Mouse (Mus musculus): Measurements from ENCODE around the gene Dhx15. TPM values are rescaled to one million over a fixed set of nuclear protein-coding genes. Genes with fewer than 3 reads are reported as not detected.

Dhx15 gene
- polyA plus RNA-seq, 1 experiment from 2014 or later: 58.3 TPM

GRCm38 (mm10) chr5:52132840-52133239, 57.5 kb downstream of the Dhx15 start:
- Histone ChIP-seq H3K4me1 (ENCODE audit: control insufficient read depth, low read depth, low read length) (no peaks in the 10 kb centered on the region), H3K36me3 (ENCODE audit: control insufficient read depth, insufficient read depth) (no peaks in the 10 kb centered on the region), H3K4me3 (ENCODE audit: low read depth, low read length) (no peak overlapping the region), H3K4me2 (ENCODE audit: low read depth, low read length) (no peak overlapping the region), H3K9me3 (replicated peaks; ENCODE audit: control insufficient read depth, low read length) (no peaks in the 10 kb centered on the region), H3K9ac (ENCODE audit: low read depth, low read length) (no peak overlapping the region), H3K27ac (ENCODE audit: low read length) (no peak overlapping the region), H3K27me3 (ENCODE audit: control insufficient read depth, insufficient read depth, low read depth, low read length) (no peaks in the 10 kb centered on the region)
- no peak for ATAC-seq (ENCODE audit: low read depth)
- 59% methylated on average over 7 of the region's 7 CpGs for WGBS (ENCODE audit: insufficient replicate concordance)

DNA sequence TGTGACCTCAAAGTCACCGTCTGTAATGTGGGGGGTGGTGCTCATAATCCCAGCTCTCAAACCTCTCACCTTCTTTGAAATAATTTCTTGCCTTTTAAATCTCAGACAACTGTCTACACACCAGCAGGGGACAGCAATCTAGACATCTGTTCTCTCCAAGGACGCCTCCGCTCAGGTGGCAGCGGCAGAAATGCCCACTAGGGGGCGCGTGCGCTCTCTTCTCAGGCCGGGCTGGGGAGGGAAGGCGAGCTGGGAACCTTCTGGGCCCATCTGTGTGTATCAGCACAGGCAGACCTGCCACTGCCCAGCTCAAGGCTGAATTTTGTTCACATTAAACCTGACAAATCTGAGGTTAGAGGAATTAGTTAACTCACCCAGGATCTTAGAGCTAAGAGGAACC, 58.2 kb downstream of the Dhx15 start:
- no peak overlapping the region for H3K27ac ChIP-seq (ENCODE audit: low read length)
- no peaks in the 10 kb centered on the region for H3K4me1 ChIP-seq (ENCODE audit: control insufficient read depth, low read depth, low read length)
- H3K9ac ChIP-seq (ENCODE audit: low read depth, low read length): no peak overlapping the region
- 15% methylated on average over 9 of the region's 9 CpGs for WGBS (ENCODE audit: insufficient replicate concordance)
- no peaks in the 10 kb centered on the region for H3K9me3 ChIP-seq (replicated peaks; ENCODE audit: control insufficient read depth, low read length)
- no peaks in the 10 kb centered on the region for H3K27me3 ChIP-seq (ENCODE audit: control insufficient read depth, insufficient read depth, low read depth, low read length)
- no peak overlapping the region for H3K4me2 ChIP-seq (ENCODE audit: low read depth, low read length)
- H3K36me3 ChIP-seq (ENCODE audit: control insufficient read depth, insufficient read depth): no peaks in the 10 kb centered on the region
- H3K4me3 ChIP-seq (ENCODE audit: low read depth, low read length): no peak overlapping the region
- no peak for ATAC-seq (ENCODE audit: low read depth)

DNA sequence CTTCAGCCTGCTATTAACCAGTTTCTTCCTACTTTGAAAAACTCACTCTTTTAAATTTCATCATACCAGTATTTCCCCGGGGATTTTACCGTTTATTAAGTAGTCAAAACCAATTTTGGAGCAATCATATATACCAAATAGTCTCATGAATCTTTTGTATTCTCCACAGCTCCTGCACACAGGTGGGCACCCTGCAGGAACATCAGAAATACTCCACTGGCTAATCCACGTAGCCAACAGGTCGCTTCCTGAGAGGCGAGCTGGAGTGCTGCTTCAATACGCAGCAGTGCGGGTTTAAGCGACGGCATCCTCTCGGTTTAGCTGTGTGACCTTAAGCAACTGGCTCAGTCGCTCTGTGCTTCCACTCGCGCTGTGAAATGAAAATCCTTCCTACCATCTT, 58.9 kb downstream of the Dhx15 start:
- Histone ChIP-seq H3K9me3 (replicated peaks; ENCODE audit: control insufficient read depth, low read length) (no peaks in the 10 kb centered on the region), H3K9ac (ENCODE audit: low read depth, low read length) (no peak overlapping the region), H3K4me2 (ENCODE audit: low read depth, low read length) (no peak overlapping the region), H3K36me3 (ENCODE audit: control insufficient read depth, insufficient read depth) (no peaks in the 10 kb centered on the region), H3K27me3 (ENCODE audit: control insufficient read depth, insufficient read depth, low read depth, low read length) (no peaks in the 10 kb centered on the region), H3K4me1 (ENCODE audit: control insufficient read depth, low read depth, low read length) (no peaks in the 10 kb centered on the region), H3K27ac (ENCODE audit: low read length) (no peak overlapping the region), H3K4me3 (ENCODE audit: low read depth, low read length) (no peak overlapping the region)
- ATAC-seq (ENCODE audit: low read depth): no peak
- 80% methylated on average over 13 of the region's 13 CpGs for WGBS (ENCODE audit: insufficient replicate concordance)

- 57% methylated on average over 1 of the region's 1 CpGs for WGBS (ENCODE audit: insufficient replicate concordance)
- Histone ChIP-seq H3K36me3 (ENCODE audit: control insufficient read depth, insufficient read depth) (no peaks in the 10 kb centered on the region), H3K4me1 (ENCODE audit: control insufficient read depth, low read depth, low read length) (no peaks in the 10 kb centered on the region), H3K9me3 (replicated peaks; ENCODE audit: control insufficient read depth, low read length) (no peaks in the 10 kb centered on the region), H3K9ac (ENCODE audit: low read depth, low read length) (no peak overlapping the region), H3K4me3 (ENCODE audit: low read depth, low read length) (no peak overlapping the region), H3K27ac (ENCODE audit: low read length) (no peak overlapping the region), H3K4me2 (ENCODE audit: low read depth, low read length) (no peak overlapping the region), H3K27me3 (ENCODE audit: control insufficient read depth, insufficient read depth, low read depth, low read length) (no peaks in the 10 kb centered on the region)
- no peak for ATAC-seq (ENCODE audit: low read depth)
Measured at GRCm38 (mm10) chr5:52130496-52130895, 59.8 kb downstream of the Dhx15 start.

DNA sequence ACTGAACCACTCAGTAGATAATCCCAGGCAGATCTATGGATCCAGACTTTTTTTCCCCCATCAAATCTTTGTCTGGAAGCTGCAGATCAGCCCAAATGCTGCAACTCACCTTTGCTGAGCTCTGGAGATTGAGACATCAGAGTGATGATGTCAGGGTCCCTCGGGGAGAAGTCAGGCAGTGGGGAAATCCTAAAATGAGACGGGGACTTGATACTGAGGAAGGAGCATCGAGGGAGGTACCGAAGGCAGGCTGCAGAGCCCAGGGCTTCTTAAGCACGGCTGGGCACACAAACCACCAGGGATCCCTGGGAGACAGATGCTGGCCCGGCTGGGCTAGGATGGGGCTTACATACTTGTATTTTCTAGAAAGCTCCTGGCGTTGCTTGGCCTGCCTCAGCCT, 64.1 kb downstream of the Dhx15 start:
- H3K27ac ChIP-seq (ENCODE audit: low read length): no peak overlapping the region
- ATAC-seq (ENCODE audit: low read depth): no peak

GRCm38 (mm10) chr5:52125854-52126253, 64.5 kb downstream of the Dhx15 start:
- no peak overlapping the region for H3K4me2 ChIP-seq (ENCODE audit: low read depth, low read length)
- no peak overlapping the region for H3K4me3 ChIP-seq (ENCODE audit: low read depth, low read length)
- H3K4me1 ChIP-seq (ENCODE audit: control insufficient read depth, low read depth, low read length): no peaks in the 10 kb centered on the region
- H3K36me3 ChIP-seq (ENCODE audit: control insufficient read depth, insufficient read depth): no peaks in the 10 kb centered on the region
- no peak overlapping the region for H3K9ac ChIP-seq (ENCODE audit: low read depth, low read length)
- no peaks in the 10 kb centered on the region for H3K27me3 ChIP-seq (ENCODE audit: control insufficient read depth, insufficient read depth, low read depth, low read length)
- WGBS (ENCODE audit: insufficient replicate concordance): 64% methylated on average over 8 of the region's 8 CpGs
- no peak overlapping the region for H3K27ac ChIP-seq (ENCODE audit: low read length)
- ATAC-seq (ENCODE audit: low read depth): no peak
- H3K9me3 ChIP-seq (replicated peaks; ENCODE audit: control insufficient read depth, low read length): no peaks in the 10 kb centered on the region

More for the DNA sequence above, 64.1 kb downstream of the Dhx15 start:
- Histone ChIP-seq H3K4me3 (ENCODE audit: low read depth, low read length) (no peak overlapping the region), H3K4me1 (ENCODE audit: control insufficient read depth, low read depth, low read length) (no peaks in the 10 kb centered on the region), H3K4me2 (ENCODE audit: low read depth, low read length) (no peak overlapping the region), H3K36me3 (ENCODE audit: control insufficient read depth, insufficient read depth) (no peaks in the 10 kb centered on the region), H3K9ac (ENCODE audit: low read depth, low read length) (no peak overlapping the region), H3K27me3 (ENCODE audit: control insufficient read depth, insufficient read depth, low read depth, low read length) (no peaks in the 10 kb centered on the region), H3K9me3 (replicated peaks; ENCODE audit: control insufficient read depth, low read length) (no peaks in the 10 kb centered on the region)
- 55% methylated on average over 7 of the region's 7 CpGs for WGBS (ENCODE audit: insufficient replicate concordance)

DNA sequence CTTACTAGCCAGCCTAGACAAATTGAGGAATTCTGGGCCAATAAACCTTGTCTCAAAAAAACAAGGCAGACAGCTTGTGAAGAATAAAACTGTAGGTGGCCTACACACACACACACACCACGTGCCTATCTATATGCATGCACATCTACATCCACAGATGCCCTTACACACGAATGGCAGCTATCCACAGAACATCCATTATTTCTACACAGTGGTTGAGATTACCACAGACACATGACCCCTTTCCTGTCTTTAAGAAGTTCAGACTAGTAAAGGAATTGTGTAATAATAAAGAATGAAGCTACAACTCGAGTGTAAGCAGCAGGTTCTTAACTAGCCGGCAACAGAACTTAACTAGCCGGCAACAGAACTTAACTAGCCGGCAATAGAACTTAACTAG, 68.2 kb downstream of the Dhx15 start:
- ATAC-seq (ENCODE audit: low read depth): no peak
- Histone ChIP-seq H3K9ac (ENCODE audit: low read depth, low read length) (no peak overlapping the region), H3K9me3 (replicated peaks; ENCODE audit: control insufficient read depth, low read length) (no peaks in the 10 kb centered on the region)

DNA sequence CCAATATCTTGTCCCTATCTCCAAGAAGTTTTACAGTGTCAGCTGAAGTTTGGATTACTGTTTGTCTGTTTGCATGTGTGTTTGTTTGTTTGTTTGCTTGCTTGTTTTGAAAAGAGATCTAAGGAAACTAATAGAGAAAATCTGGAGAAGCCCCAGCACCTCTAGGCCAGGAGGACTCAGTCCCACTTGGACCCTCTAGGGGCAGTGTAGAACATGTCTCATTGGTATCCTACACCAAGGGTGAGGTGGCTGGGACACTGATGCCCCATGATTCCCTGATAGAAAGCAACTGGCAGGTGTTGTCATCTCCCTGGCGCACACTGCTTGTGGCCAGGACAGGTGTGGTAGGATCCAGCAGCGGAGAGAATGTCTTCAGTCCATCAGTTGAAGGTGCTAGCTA, 70.5 kb downstream of the Dhx15 start:
- ATAC-seq (ENCODE audit: low read depth): no peak

More for the DNA sequence above, 68.2 kb downstream of the Dhx15 start:
- WGBS (ENCODE audit: insufficient replicate concordance): 55% methylated on average over 6 of the region's 6 CpGs
- H3K27ac ChIP-seq (ENCODE audit: low read length): no peak overlapping the region
- H3K36me3 ChIP-seq (ENCODE audit: control insufficient read depth, insufficient read depth): no peaks in the 10 kb centered on the region
- H3K4me3 ChIP-seq (ENCODE audit: low read depth, low read length): no peak overlapping the region
- no peaks in the 10 kb centered on the region for H3K4me1 ChIP-seq (ENCODE audit: control insufficient read depth, low read depth, low read length)
- H3K27me3 ChIP-seq (ENCODE audit: control insufficient read depth, insufficient read depth, low read depth, low read length): peaks cover 6% of the 10 kb centered on the region; the same call in 1 of the 2 replicates
- H3K4me2 ChIP-seq (ENCODE audit: low read depth, low read length): no peak overlapping the region

GRCm38 (mm10) chr5:52119192-52119591, 71.1 kb downstream of the Dhx15 start:
- H3K4me3 ChIP-seq (ENCODE audit: low read depth, low read length): no peak overlapping the region
- 50% methylated on average over 2 of the region's 2 CpGs for WGBS (ENCODE audit: insufficient replicate concordance)
- H3K27ac ChIP-seq (ENCODE audit: low read length): no peak overlapping the region
- H3K4me2 ChIP-seq (ENCODE audit: low read depth, low read length): no peak overlapping the region
- no peak for ATAC-seq (ENCODE audit: low read depth)
- peaks cover 31% of the 10 kb centered on the region for H3K27me3 ChIP-seq (ENCODE audit: control insufficient read depth, insufficient read depth, low read depth, low read length)
- no peaks in the 10 kb centered on the region; the same call in none of the 2 replicates for H3K4me1 ChIP-seq (ENCODE audit: control insufficient read depth, low read depth, low read length)
- H3K36me3 ChIP-seq (ENCODE audit: control insufficient read depth, insufficient read depth): no peaks in the 10 kb centered on the region
- no peak overlapping the region for H3K9ac ChIP-seq (ENCODE audit: low read depth, low read length)
- no peaks in the 10 kb centered on the region for H3K9me3 ChIP-seq (replicated peaks; ENCODE audit: control insufficient read depth, low read length)

More for the DNA sequence above, 70.5 kb downstream of the Dhx15 start:
- Histone ChIP-seq H3K9me3 (replicated peaks; ENCODE audit: control insufficient read depth, low read length) (no peaks in the 10 kb centered on the region), H3K9ac (ENCODE audit: low read depth, low read length) (no peak overlapping the region), H3K36me3 (ENCODE audit: control insufficient read depth, insufficient read depth) (no peaks in the 10 kb centered on the region), H3K4me2 (ENCODE audit: low read depth, low read length) (no peak overlapping the region), H3K27me3 (ENCODE audit: control insufficient read depth, insufficient read depth, low read depth, low read length) (peaks cover 25% of the 10 kb centered on the region), H3K4me1 (ENCODE audit: control insufficient read depth, low read depth, low read length) (no peaks in the 10 kb centered on the region; the same call in none of the 2 replicates), H3K4me3 (ENCODE audit: low read depth, low read length) (no peak overlapping the region), H3K27ac (ENCODE audit: low read length) (no peak overlapping the region)
- 49% methylated on average over 2 of the region's 2 CpGs for WGBS (ENCODE audit: insufficient replicate concordance)

Measured in liver, embryonic 16.5 days (tissue).